Mouse (Mus musculus): Measurements from ENCODE around the gene Tmem132b.

DNA sequence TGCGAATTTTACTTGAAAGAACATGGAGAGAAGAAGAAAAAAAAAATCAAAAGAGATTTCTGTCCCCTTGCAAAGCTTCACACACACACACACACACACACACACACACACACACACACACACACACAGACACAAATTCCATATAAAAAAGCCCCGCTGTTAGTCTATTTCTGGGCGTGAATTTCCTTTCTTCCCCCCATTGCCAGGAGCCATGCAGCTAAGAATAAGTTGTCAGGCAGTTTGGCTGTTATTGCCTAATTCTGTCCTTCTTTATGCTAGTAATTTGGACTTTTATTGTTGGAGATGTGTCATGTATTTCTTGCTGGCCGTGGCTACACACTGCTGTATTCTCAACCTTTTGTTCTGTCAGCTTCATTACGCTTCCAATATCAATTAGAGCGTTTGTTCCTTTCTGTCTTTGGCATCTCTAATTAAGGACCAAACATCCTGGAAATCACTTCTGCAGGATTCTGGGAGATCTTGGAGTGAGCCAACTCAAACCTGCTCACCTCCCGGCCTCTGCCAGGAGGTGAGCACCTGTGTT is 225.5 kb downstream of the Tmem132b start:
- no peak for TF ChIP-seq GATA1 (IDR thresholded peaks at IDR 0.05; ENCODE audit: borderline replicate concordance, low read length)
- TF ChIP-seq FLI1 (IDR thresholded peaks at IDR 0.05; ENCODE audit: low read length): no peak
